Mouse (Mus musculus) layer of hippocampus, adult 18-20 months (tissue): ENCODE measurements around the gene Kctd20. TPM values are rescaled to one million over a fixed set of nuclear protein-coding genes. Genes with fewer than 3 reads are reported as not detected.
"Not testable (repeated sequence)": the region's sequence is repeated elsewhere in the genome, so short reads cannot be mapped to it uniquely, and the experiment has no call there.

Experiments used
- DNase-seq, 2 experiments: peaks; one replicate each; pipeline ENCODE4 v3.0.0; 2022; ENCODE audit warnings: low spot score in 2 of 2
- total RNA-seq, 2 experiments: library from RNA; stranded (reverse); gene quantifications; 2 replicates each; pipeline ENCODE4 v1.2.3; 2021

Gene Kctd20
- total RNA-seq, 2 experiments from 2014 or later: 56.9 to 70.4 TPM

DNA sequence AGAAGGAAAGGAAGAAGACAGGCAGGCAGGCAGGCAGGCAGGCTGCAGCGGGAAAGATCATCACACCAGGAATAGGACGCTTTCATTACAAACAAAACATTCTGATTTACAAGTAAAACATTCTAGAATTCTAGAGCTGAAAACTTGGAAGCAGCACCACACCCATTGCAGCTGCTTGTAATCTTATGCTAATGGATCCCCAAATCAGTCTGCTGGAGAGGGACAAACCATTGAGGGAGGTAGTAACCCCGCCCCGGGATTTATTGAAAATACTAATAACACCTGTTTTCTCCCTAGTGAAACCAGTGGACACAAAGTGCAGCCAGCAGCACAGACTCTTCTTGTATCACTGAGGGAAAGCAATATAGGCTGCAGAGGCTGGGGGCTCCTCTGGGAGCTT lies 29.3 kb downstream of the Kctd20 start:
- DNase-seq: no peak

DNA sequence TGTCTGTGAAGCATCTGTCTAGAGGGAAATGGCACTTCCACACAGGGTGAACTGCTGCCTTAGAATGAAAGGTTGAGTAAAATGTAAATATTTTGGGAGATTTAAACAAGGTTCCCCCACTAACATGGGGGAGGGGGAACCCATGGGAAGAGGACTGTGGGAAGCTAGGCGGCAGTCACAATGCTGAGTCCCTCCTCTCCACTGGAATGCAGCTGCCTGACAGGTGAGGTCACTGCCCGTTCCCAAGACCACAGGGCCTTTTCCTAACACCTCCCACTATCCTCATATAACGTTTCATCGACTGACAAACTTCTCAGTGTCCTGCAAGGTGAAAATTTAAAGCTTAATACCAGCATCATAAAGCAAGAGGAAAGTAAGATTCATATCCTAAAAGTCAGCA lies 30.8 kb downstream of the Kctd20 start:
- no peak for DNase-seq

DNA sequence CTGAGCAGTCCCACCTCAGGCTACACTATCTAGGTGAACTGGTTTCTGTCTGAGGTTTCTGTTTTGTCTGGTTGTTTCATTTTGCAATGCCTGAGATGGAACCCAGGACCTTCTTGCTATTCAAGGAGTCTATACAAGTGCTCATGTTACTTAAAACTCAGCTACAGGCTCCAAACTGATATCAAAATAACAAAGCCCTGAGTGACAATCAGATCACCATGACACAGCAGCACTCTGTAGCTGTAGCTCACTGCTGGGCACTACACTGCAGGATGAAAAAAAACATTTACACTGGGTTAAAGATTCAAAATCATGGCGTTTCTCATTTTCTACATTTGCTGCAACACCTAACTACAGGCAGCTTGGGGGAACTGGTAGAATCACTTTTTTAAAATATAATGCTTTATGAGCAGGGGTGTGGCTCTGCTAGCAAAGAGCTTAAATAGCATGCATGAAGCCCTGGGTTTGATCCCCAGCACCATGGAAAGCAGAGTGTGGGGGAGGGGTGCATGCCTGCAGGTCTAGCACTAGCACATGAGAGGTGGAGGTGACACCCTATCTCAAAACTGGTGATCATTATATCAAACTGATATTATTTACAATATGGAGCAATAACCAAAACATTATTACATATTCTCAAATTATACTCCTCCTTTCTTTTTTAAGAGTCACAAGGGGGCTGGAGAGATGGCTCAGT lies 33.1 kb downstream of the Kctd20 start:
- no peak for DNase-seq

DNA sequence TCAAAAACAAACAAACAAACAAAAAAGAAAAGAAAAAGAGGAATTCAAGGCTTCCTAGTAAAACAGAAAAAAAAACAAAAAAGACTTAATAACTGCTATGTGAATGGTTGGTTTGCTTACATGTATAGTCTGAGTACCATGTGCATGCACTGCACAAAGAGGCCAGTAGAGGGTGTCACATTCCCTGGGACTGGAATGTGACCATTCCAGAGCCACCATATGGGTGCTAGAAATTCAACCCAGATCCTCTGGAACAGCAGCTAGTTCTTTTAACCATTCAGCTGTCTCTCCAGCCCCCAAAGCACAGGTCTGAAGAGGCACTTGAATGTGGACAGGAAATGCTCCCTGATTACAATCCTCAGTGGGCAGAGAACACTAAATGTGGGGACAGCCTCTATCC lies 35.1 kb downstream of the Kctd20 start:
- DNase-seq: no peak

DNA sequence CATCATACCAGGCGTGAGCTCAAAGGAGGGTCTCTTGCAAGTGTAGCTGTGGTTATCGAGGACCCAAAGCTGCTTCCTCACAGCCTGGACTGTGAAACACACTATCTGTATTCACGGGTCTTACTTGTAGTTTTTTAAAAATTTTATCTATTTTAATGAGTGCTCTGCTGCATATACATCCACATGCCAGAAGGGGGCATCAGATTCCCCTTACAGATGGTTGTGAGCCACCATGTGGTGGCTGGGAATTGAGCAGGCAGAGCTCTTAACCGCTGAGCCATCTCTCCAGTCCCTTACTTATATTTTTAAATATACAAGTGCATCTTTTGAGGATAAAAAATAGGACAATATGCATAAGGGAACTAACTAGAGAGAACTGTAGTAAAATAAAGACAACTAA lies 36.0 kb downstream of the Kctd20 start:
- peak in 1 of 2 experiments; percentile 29 for DNase-seq

DNA sequence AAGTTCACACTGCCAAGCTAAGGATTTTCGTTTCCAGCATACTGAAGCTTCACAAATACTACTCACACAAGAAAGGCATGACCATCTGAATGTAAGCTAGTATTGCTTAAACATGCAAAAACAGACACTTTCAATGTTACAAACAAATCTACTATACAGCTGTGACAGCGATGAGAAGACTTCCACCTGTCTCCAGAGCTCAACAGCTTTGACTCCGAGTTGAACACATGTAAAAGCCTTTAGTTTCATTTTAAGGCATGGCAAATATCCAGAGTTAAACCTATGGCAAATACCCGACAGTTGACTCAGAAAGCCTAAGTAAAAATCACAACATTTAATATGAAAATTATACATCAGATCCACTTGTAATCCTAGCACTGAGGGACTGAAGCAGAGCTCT lies 36.5 kb downstream of the Kctd20 start:
- DNase-seq: no peak

DNA sequence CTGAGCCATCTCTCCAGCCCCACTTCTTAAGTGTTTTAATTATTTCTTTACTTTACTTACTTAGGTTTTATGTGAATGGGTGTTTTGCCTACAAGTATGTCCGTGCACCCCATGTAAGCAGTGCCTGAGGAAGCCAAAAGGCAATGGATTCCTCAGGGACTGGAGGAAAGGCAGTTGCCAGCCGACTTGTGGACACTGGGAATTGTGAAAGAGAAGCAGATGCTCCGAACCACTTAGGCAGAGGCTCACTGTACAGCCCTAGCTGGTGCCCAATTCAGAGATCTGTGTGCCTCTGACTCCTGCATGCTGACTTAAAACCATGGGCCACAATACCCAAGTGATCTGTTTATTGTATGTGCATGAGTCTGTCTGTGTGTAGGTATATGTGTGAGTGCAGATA lies 37.2 kb downstream of the Kctd20 start:
- no peak for DNase-seq

DNA sequence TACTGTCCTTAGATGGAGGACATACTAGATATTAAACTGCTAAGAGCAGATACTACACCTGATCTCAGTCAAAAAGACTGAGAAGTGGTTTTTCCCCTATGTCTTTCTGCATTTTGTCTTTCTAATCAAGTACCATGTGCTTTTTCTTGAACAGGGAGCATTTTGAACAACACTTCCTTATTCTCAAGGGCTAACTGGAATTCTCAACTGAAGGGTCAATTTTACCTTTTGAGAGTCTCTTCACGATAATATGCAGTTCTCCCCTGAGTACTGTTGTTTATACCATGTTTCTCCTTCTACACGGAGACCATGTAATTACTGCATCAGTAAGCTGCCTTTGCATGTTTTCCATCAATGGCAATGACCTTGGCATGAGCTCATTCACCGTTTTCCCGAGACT lies 38.3 kb downstream of the Kctd20 start:
- no peak for DNase-seq

DNA sequence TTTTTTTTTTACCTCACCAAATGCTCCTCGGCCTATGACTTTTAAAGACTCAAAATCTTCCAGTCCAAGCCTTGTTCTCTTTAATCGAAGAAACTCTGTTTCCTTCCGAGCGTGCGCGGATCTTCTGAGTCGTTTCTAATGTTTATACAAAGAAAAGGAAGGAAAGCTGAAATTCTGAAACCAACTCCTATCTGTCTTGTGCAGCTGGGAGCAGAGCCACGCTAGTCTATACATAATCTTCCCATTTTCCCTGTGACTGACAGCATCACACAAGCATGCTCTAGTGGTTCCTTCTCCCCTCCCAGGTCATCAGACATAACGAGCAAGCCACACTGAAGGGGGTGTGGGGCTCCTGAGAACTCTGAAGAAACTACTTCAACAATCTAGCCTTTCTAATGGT lies 39.5 kb downstream of the Kctd20 start:
- DNase-seq: no peak

DNA sequence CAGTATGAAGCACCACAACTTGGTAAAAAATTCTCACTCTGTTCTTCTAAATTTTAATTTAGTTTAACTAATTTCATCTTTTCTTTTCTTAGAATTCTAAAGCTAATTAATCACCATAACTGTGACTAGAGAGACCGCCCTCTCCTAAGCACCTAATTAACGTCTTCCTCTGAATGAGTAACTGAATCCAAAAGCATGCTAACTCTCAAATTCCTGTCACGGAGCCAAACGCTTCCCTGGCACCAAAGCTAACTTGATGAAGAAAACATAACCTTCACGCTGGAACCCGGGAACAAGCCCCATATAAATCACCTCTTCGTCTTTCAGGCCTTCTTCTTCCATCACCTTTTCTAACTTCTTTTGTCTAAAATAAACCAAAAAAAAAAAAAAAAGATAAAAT lies 40.4 kb downstream of the Kctd20 start:
- peak in 1 of 2 experiments; percentile 42 for DNase-seq

DNA sequence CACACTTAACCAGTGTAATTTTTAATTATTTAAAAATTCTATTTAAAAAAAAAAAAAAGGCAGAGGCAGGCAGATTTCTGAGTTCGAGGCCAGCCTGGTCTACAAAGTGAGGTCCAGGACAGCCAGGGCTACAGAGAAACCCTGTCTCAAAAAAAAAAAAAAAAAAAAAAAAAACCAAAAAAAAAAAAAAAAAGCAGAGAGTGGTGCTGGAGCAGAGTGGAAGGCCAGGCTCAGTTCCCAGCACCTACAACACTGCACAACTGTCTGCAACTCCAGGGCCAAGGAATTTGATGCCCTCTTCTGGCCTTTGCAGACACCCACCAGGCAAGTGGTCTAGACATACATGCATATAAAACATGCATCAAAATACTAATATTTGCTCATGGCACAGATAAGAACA lies 41.3 kb downstream of the Kctd20 start:
- not testable (repeated sequence) for DNase-seq

GRCm38 (mm10) chr17:28994615-28995014 lies 42.9 kb downstream of the Kctd20 start:
- DNase-seq: no peak

DNA sequence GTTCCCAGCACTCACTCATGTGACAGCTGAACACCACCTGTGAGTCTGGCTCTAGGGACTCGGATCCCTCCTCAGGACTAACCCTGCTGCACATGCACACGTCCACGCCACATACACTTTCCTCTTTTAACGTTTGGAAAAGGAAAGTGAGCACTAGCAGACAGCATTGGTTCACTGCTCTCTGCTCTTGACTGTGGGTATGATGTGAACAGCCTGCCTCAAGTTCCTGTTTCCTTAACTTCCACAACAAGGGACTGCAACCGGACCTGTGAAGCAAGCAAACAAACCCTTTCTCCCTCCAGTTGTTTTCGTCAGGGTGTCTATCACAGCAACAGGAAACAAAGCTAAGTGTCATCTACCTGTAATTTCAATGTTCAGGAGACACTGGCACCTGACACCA lies 48.7 kb downstream of the Kctd20 start:
- DNase-seq: no peak

GRCm38 (mm10) chr17:29003740-29004139 lies 52.0 kb downstream of the Kctd20 start:
- no peak for DNase-seq

- DNase-seq: no peak
Observed at GRCm38 (mm10) chr17:29005002-29005401, 53.3 kb downstream of the Kctd20 start.

DNA sequence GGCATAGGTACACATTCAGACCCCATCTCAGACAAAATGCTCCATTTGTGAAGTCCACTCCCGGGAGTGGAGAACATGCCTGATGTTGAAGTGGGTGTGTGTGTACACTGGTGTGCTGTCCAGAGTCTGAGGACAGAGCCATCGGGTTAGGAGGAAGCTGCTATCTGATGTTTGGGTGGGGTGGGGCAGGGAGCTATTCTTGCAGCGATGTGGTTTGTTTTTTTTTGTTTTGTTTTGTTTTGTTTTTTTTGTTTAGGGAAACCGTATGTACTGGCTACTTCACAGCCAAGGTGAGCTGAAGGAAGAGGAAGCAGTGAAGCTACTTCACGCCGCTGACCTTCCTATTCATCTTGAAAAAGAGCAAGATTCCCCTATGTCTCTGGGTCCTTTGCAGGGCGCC lies 55.1 kb downstream of the Kctd20 start:
- DNase-seq: no peak

- no peak for DNase-seq
Observed at GRCm38 (mm10) chr17:29007243-29007640, 55.5 kb downstream of the Kctd20 start.

- DNase-seq: peak; percentile 88 to 93
Observed at GRCm38 (mm10) chr17:29007641-29008325, 56.0 kb downstream of the Kctd20 start, which contains the start of gene Stk38. Gene Stk38 (minus strand): TSS chr17:29007995.

DNA sequence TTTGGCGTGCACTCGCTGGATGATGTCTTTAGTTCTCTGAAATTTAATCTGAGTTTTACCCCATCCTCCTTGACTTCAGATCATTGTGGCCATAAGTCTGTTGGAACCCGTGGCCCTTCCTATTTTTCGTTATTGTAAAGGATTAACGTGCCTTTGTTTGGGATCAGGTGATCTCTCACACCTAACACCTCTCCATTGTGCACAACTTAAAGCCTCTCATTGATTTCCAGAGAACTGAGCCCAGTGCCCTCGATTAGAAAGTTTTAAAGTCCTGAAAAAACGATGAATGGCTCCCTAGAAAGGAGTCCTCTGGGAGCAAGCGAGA lies 56.5 kb downstream of the Kctd20 start:
- DNase-seq: no peak

DNA sequence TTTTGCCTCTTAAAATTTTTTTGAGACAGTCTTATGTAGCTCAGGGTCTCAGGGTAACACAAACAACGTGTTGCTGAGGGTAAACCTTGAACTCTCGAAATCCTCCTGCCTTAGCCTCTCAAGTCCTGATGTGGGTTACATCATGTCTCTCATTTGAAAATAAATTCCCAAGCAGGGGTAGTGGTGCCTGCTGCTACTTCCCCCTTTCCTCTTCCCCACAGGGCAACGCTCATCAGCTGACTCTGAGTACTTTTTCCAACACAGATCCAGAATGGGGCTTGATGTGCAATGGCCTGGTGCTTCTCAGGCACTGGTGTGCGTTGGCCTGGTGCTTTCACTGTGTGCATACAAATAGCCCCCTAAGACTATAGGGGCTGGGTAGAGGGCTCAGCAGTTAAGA lies 57.4 kb downstream of the Kctd20 start:
- DNase-seq: no peak

- no peak for DNase-seq
Observed at GRCm38 (mm10) chr17:29014235-29014634, 62.5 kb downstream of the Kctd20 start.

DNA sequence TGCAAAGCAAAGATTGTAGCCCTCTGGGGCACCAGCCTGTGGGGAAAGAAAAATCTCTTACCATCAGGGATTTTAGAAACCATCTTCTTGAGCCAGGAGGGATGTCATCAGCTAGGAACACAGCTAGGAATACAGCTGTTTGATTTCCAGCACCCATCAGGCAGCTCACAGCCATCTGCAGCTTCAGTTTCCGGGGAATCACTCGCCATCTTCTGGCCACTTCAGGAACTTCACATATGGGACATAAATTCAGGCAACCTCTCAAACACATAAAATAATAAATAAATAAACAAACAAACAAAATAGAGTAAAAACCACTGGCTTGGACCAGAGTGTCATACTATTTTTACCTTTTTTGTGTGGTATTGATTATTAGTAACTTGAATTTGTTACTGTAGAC lies 63.9 kb downstream of the Kctd20 start:
- no peak for DNase-seq

DNA sequence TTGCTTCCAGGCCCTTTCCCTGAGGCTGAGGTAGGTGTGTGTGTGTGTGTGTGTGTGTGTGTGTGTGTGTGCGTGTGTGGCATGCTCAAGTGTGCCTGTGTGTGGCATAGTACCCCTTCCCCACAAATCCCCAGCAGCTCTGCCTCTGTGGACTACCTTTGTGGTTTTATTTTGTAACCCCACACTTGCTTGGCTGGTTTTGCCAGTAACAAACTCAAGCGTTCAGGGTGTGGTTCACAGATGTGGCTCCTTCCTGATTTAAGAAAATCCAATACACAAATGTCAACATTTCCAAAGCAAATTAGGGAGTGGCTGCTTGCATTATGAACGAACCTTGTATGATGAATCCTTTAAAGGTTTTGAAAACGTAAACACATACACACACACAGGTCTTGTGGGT lies 65.0 kb downstream of the Kctd20 start:
- DNase-seq: no peak
